Mouse (Mus musculus) adrenal gland, postnatal 36 days (tissue): ENCODE results near the gene Hist1h2ae. TPM values are rescaled to one million over a fixed set of nuclear protein-coding genes. Genes with fewer than 3 reads are reported as not detected.
A peak's percentile ranks its signal among the peaks of the same experiment; 100 is the strongest.
"Not testable (repeated sequence)": the region's sequence is repeated elsewhere in the genome, so short reads cannot be mapped to it uniquely, and the experiment has no call there.

Experiments used
- DNase-seq, 2 experiments: peaks; one replicate each; pipeline ENCODE4 v3.0.0; 2021; ENCODE audit warnings: mixed read lengths in 1 of 2
- total RNA-seq, 2 experiments: library from RNA; stranded (reverse); gene quantifications; 2 replicates each; pipeline ENCODE4 v1.2.3; 2021

The Hist1h2ae gene
- total RNA-seq, 2 experiments from 2014 or later, result 9.2 to 9.6 TPM

GRCm38 (mm10) chr13:23583387-23584068 lies 12.5 kb upstream of the Hist1h2ae start:
- no peak for DNase-seq

DNA sequence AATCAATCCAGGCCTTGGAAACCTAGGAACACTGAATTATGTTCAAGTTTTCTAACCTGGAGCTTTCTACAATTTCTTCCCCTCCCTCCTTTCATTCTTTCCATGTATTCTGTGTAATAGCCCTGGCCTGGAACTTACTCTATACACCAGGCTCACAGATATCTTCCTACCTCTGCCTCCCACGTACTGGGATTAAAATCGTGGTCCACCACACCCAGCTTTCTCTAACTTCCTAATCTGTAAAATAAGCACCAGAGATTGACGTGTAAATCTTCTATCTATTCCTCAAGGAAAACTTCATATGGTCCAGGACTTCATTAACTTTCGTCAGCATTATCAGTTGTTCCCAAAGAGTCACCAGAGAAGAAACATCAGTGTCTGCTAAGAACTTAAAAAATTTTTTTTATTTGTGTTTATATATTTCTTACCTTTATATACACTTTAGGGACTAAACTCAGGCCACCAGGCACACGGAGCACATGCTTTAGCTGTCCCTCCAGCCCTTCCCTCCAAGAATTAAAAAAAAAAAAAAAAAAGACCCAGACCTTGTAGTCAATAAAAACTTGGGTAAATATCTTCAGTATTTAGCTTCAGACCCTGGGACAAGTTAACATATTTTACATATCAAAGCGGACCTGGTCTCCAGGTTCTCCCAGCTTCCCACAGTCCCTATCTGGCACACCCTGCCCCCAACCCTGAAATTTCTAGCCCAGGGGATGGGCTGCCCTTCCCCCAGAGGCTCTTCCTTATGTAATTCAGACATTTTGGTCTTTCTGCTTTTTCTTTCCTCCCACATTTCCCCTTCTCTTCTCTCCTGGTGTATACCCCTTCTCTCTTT lies 11.4 kb upstream of the Hist1h2ae start:
- no peak for DNase-seq

- peak; percentile 92 to 94 for DNase-seq
Measured at GRCm38 (mm10) chr13:23581408-23582218, 10.6 kb upstream of the Hist1h2ae start, which contains the start of gene Hist1h4d. Gene Hist1h4d, plus strand, starts transcription at chr13:23581598.

GRCm38 (mm10) chr13:23577835-23578234 lies 6.8 kb upstream of the Hist1h2ae start:
- DNase-seq, result no peak

DNA sequence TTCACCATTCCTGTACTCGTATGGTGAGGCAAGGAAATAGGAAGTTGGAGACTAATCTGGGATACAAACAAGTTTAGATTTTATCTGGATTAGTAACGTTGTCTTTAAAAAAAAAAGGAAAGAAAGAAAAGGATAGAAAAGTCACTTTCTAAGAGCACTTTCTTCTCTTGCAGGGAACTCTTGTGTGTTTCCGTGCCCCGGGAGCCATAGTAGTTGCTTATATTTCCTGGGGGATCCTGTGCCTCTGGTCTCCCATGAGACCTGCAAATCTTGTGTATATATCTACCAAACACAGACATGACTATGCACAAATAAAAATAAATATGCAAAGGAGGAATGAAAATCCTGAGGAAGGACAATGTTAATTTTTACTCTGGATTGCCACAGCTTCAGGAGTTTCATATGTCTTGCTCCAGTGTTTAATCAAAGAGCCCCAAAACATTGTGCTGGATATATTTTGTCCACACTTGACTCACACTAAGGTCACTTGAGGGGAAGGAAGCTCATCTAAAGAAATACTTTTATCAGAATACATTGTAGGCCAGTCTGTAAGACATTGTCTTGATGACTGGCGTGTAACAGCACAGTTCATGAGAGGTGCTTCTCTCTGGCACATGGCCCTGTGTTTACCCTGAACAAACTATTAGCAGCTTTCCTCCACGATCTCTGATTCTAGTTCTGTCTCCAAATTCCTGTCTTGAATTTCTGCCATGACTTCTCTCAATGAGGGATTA lies 6.1 kb upstream of the Hist1h2ae start:
- no peak for DNase-seq

DNA sequence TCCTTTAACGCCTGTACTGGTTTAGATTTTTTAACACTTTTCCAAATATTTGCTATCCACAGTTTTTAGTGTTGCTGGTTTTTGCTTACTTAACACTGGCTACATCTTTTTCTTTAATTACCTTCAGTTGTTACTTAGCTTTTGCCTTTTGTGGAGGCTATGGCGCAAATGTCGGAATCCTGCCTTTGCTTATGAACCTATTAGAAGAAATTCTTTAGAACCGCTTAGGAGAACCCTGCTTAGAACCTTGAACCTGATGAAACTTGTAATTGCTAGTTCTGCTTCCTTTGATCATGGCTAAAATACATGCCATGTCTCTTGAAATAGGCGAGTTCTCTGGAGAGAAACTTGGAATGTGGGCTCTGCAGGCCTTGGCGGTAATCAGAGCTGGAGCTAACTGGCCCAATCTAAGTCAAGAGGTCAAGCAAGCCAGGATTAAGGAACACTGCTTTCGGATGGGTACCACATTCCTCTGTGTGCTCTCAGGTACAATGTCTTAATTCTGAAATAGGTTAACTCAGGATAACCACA lies 5.4 kb upstream of the Hist1h2ae start:
- DNase-seq, result no peak

GRCm38 (mm10) chr13:23575864-23576313 lies 4.9 kb upstream of the Hist1h2ae start:
- DNase-seq, result not testable (repeated sequence)

DNA sequence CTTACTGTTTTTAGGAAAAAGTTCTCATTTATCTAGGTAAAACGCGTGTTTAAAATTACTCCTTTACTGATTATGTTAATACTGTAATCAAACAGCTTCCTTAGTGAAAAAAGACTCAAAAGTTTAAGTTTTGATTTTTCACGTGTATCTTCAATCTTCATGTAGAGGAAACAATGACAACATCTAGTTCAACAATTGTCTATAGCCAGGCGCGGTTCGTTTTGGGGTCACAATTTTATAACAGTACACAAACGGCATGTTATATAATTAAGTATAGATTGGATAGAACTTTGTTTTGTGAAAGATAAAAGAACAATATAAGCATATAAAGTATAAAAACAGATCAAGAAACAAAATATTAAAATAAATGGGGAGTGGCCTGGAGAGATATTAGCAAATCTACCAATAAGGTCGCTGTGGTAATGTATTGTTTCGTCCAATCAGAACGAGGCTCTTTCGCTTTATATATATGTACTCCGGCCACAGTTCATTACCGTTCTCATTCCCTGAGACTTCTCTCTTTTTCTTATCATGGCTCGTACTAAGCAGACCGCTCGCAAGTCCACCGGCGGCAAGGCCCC lies 4.3 kb upstream of the Hist1h2ae start, which contains the start of gene Hist1h3d:
Gene Hist1h3d, plus strand, starts transcription at position 493 of the 581 bp plus-strand sequence.
- no peak for DNase-seq

GRCm38 (mm10) chr13:23574546-23575170 lies 3.6 kb upstream of the Hist1h2ae start:
- not testable (repeated sequence) for DNase-seq

DNA sequence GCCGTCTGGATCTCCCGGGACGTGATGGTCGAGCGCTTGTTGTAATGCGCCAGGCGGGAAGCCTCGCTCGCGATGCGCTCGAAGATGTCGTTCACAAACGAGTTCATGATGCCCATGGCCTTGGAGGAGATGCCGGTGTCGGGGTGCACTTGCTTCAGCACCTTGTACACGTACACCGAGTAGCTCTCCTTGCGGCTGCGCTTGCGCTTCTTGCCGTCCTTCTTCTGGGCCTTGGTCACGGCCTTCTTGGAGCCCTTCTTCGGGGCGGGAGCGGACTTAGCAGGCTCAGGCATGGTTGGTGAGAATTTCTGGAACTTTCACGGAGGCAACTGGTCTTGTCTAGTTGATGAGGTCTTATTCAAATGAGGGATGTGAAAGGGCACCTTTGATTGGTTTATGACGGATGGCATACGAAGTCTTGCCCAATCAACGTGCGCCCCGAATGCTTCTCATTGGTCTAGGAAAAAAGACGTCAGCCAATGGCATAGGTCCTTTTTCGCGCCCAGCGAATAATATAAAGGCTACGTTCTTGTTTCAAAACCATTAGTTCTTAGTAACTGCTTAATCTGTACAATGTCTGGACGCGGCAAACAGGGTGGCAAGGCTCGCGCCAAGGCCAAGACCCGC lies 3.0 kb upstream of the Hist1h2ae start, which contains the start of the genes Hist1h2bf and Hist1h2ad:
Gene Hist1h2bf, minus strand, starts transcription at position 299 of the 627 bp plus-strand sequence.
Gene Hist1h2ad, plus strand, starts transcription at position 484 of the 627 bp plus-strand sequence.
- DNase-seq, result peak; percentile 78 to 83

GRCm38 (mm10) chr13:23573034-23573897 lies 2.2 kb upstream of the Hist1h2ae start:
- not testable (repeated sequence) for DNase-seq

DNA sequence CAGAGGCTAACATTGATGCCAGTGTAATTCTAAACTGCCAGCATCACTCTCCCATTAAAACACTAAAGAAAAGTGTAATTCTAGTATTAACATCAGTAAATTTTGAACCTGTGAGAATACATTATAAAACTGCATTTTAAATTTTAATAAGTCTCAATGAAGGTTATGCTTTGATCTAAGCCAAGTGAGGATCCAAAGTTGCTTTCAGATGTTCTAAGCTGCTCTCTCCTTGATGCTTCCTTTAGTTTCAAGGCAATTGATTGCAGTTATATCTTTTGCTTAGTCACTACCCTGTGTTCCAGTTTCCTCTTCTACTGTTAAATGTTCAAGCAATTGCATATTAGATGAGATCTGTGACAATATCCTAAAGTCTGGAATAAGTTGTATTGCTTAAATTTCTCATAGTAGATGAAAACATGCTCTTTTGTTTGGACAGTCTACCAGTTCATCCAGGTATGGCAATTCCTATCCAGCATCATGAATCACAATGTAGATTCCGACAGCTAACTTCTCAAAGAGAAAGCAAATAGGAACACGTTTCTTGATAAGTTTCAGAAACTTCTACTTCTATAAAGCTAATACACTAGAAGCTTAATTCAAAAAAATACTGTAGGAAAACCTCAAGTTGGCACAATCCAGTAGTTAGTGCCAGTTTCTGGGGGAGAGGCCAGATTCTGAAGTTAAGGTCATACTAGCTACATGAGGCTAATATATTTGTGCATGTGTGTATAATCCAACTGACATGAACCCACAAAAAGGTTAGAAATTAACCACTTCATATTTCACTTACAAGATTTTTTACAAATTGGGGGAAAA lies 1.4 kb upstream of the Hist1h2ae start:
- DNase-seq, result no peak

GRCm38 (mm10) chr13:23571504-23572217 lies 641 bp upstream of the Hist1h2ae start:
- DNase-seq, result not testable (repeated sequence)

DNA sequence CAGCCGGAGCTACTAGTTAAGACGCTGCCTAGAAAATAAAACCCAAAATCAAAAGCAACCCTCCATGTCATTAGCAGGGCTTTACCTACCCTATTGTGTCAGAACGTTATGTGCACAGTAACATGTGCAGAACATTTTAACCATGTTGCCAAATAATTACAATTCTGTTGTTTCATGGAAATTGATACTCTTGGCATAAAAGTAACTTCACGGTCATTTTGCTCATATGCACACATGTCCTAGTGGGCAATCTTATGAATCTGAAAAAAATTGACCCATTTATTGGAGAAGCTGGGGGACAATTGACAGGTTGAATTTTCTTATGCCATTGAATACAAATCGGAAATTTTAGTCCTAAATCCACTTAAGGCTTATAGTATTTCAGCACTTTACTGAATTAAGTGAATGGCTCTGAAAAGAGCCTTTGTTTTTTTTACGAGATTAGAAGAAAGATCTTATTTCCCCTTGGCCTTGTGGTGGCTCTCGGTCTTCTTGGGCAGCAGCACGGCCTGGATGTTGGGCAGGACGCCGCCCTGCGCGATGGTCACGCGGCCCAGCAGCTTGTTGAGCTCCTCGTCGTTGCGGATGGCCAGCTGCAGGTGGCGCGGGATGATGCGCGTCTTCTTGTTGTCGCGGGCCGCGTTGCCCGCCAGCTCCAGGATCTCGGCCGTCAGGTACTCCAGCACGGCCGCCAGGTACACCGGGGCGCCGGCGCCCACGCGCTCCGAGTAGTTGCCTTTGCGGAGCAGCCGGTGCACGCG lies 579 bp downstream of the Hist1h2ae start:
- DNase-seq, result not testable (repeated sequence)

DNA sequence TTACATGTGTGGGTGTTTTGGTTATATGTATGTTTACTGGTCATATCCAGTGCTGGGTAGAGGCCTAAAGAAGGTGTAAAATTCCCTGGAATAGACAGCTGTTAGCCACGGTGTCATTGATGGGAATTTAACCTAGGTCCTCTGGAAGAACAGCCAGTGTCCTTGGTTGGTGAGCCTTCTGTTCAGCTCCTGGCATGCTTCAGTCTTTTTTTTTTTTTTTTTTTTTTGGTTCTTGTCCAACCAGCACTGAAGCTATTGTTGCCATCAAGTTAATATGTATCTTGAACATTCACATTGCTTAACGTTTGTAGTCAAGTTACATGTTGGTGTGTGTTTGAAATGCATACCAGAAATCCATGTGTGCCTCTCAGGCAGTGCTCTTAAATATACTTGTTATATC lies 6.5 kb downstream of the Hist1h2ae start:
- no peak for DNase-seq
